Mouse (Mus musculus) hindbrain, postnatal 0 days (tissue): ENCODE measurements around the gene Glp1r. TPM values are rescaled to one million over a fixed set of nuclear protein-coding genes. Genes with fewer than 3 reads are reported as not detected.

Experiments
- ATAC-seq: fragments of 200-750 bp; cut with Nextera tagmentation; 2 replicates; pipeline ENCODE4 v1.8.0; 2017; ENCODE audit warnings: mild to moderate bottlenecking, moderate TSS enrichment, moderate library complexity
- DNase-seq: peaks from one replicate; pipeline ENCODE4 v3.0.0-alpha.2; 2015; ENCODE audit warnings: low spot score
- H3K27ac ChIP-seq: fragments of 300-500 bp; sonication (generic); 2 replicates; pipeline ENCODE4 v1.5.1; 2014; ENCODE audit warnings: mild to moderate bottlenecking
- H3K27me3 ChIP-seq: fragments of 300-500 bp; sonication (generic); 2 replicates; pipeline ENCODE4 v1.6.1; 2014; ENCODE audit warnings: low read length, mixed read lengths; ENCODE audit not compliant: insufficient read depth
- H3K36me3 ChIP-seq: fragments of 300-500 bp; sonication (generic); 2 replicates; pipeline ENCODE4 v1.6.1; 2014; ENCODE audit warnings: low read length, mixed read lengths; ENCODE audit not compliant: insufficient read depth
- H3K4me1 ChIP-seq: fragments of 300-500 bp; sonication (generic); 2 replicates; pipeline ENCODE4 v1.6.1; 2014; ENCODE audit warnings: antibody characterized with exemption, low read length, mixed read lengths; ENCODE audit not compliant: insufficient read depth
- H3K4me2 ChIP-seq: fragments of 300-500 bp; sonication (generic); 2 replicates; pipeline ENCODE4 v1.6.1; 2014; ENCODE audit warnings: low read depth, mild to moderate bottlenecking, low read length, moderate library complexity, mixed read lengths
- H3K4me3 ChIP-seq: fragments of 300-500 bp; sonication (generic); 2 replicates; pipeline ENCODE4 v1.5.1; 2014; ENCODE audit warnings: low read length
- H3K9ac ChIP-seq: fragments of 300-500 bp; sonication (generic); replicated peaks from 2 replicates; pipeline ENCODE4 v1.6.1; 2014; ENCODE audit warnings: mild to moderate bottlenecking, low read length, moderate library complexity, mixed read lengths
- H3K9me3 ChIP-seq: fragments of 300-500 bp; sonication (generic); 2 replicates; pipeline ENCODE4 v1.6.1; 2016; ENCODE audit warnings: low read length, mixed read lengths
- CTCF ChIP-seq: IDR thresholded peaks from 2 replicates; pipeline ENCODE4 v1.5.1; 2016; ENCODE audit warnings: antibody characterized with exemption, control low read depth, low read depth
- WGBS: fragments of 180-500 bp; shearing (Covaris S2); extraction: QIAGEN DNeasy Blood & Tissue Kit; methylation state at CpG from one replicate; pipeline ENCODE4 v1.1.7; 2014; 5-methylcytosine and 5-hydroxymethylcytosine counted together
- polyA plus RNA-seq: library from polyadenylated mRNA; unstranded; fragments of >200 nt; fragmentation: Nextera tagmentation; extraction: Ambion mirVana; gene quantifications from 2 replicates; pipeline ENCODE4 v1.2.1, GENCODE M21; 2015
- total RNA-seq: library from RNA; depleted of rRNA; stranded (reverse); fragments of >200 nt; gene quantifications from 2 replicates; pipeline ENCODE4 v1.2.3, GENCODE M21; 2014

The Glp1r gene
- total and polyA plus RNA-seq, 2 experiments from 2014 or later = 0.83 to 2.8 TPM

- 0 out of 2 replicates have a peak, but pooled peaks cover 5% of the 10 kb centered on the region for H3K4me1 ChIP-seq
- DNase-seq (no peak), ATAC-seq (no peak)
- no peak overlapping the region for H3K27ac ChIP-seq
- no peaks in the 10 kb centered on the region for H3K27me3 ChIP-seq
- H3K4me3 ChIP-seq = no peak overlapping the region
- no peaks in the 10 kb centered on the region for H3K36me3 ChIP-seq
- no peak for TF ChIP-seq CTCF
- no peaks in the 10 kb centered on the region for H3K9me3 ChIP-seq
- no peak overlapping the region for H3K4me2 ChIP-seq
- H3K9ac ChIP-seq = no peak overlapping the region
- 31% methylated on average over 5 of the region's 5 CpGs for WGBS
These were observed 33.7 kb downstream of the Glp1r start for GRCm38 (mm10) chr17:30935301-30935700.

DNA sequence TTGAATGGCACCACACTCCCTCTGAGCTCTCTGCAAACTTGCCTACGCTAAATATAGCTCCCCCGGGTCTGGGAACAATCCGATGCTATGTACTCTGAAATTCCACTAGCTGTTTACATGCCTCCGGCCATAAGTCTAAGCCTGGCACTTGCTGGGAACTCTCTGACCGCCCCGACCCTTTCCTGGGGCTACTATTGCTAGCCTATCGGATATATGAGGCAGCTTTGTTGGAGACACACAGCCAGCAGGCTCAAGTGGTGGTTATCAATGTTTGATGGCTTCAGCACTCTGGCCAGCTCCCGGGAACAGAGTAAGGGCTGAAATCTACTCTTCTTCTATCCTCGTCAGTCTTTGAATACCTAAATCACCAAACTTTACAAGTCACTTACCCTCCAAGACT is 36.9 kb downstream of the Glp1r start:
- H3K4me1 ChIP-seq = 0 out of 2 replicates have a peak, but pooled peaks cover 5% of the 10 kb centered on the region
- no peak overlapping the region for H3K27ac ChIP-seq
- DNase-seq = no peak
- H3K9ac ChIP-seq = no peak overlapping the region
- no peaks in the 10 kb centered on the region for H3K9me3 ChIP-seq
- no peak overlapping the region for H3K4me2 ChIP-seq
- ATAC-seq = no peak
- no peaks in the 10 kb centered on the region for H3K27me3 ChIP-seq
- H3K36me3 ChIP-seq = no peaks in the 10 kb centered on the region
- H3K4me3 ChIP-seq = no peak overlapping the region
- no peak for TF ChIP-seq CTCF
- 57% methylated on average over 9 of the region's 9 CpGs for whole genome bisulfite sequencing

DNA sequence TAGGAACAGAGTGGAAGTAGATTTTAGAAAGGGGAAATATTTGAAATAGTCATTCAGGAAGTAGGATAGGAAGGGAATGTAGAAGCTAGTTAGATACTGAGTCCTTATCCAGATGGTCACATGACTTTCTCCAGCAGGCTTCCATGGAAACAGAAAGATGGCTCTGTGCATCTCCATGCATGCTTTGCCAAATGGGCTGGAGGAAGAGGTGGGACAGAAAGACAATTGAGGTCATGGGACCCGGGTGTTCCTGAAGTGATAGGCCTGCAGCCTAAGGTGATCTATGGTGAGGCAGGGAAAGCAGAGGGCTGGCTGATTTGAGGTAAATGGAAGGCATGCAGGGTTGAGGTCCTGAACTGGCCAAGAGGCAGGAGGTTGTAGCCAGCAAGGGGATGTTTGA is 46.8 kb downstream of the Glp1r start:
- H3K27me3 ChIP-seq = no peaks in the 10 kb centered on the region
- H3K27ac ChIP-seq = no peak overlapping the region
- no peaks in the 10 kb centered on the region for H3K4me1 ChIP-seq
- H3K9me3 ChIP-seq = no peaks in the 10 kb centered on the region
- no peaks in the 10 kb centered on the region for H3K36me3 ChIP-seq
- no peak for DNase-seq
- ATAC-seq = no peak
- no peak overlapping the region for H3K4me2 ChIP-seq
- H3K9ac ChIP-seq = no peak overlapping the region
- no peak for TF ChIP-seq CTCF
- WGBS = 45% methylated on average over 1 of the region's 1 CpGs
- H3K4me3 ChIP-seq = no peak overlapping the region

DNA sequence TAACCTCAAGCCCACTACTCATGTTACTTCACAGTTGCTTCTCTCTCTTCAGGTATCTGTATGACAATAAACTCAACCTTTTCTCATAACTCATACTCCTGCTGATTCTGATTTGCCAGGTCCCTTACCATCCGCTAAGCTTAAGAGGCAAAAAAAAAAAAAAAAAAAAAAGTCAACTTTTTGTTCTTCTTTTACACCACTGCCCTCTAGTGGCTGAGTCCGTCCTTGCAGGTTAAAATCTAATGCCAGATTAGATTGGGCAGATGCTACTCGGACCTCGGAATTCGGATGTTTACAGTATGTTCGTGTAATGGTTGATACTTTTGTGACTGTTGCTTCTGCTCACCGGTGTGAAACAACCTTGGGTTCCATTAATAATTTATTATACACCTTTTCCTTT is 49.2 kb downstream of the Glp1r start:
- no peak overlapping the region for H3K27ac ChIP-seq
- WGBS = 2% methylated on average over 7 of the region's 7 CpGs
- peak; percentile 87 for TF ChIP-seq CTCF
- no peaks in the 10 kb centered on the region for H3K4me1 ChIP-seq
- H3K4me2 ChIP-seq = no peak overlapping the region
- DNase-seq (peak; percentile 85), ATAC-seq (no peak)
- H3K27me3 ChIP-seq = no peaks in the 10 kb centered on the region
- H3K4me3 ChIP-seq = no peak overlapping the region
- no peaks in the 10 kb centered on the region for H3K36me3 ChIP-seq
- no peak overlapping the region for H3K9ac ChIP-seq
- H3K9me3 ChIP-seq = no peaks in the 10 kb centered on the region

DNA sequence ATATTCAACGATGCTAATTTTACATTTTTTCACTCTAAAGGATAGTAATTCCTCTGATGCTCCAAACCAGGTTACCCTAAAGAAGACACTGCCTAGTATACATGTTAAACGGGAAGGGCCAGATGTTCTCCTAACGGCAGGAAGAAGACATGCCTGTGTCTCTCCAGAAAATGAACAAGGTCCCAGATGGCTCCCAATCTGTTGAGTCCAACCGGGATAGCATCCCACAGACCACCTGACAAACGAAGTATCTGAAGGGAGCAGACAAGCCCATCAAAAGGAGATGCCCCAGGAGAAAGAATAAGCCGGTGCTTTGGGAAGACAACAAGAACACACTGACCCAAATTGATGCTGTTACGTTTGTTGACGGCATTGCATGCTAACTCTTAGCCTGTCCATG is 50.0 kb downstream of the Glp1r start:
- H3K27ac ChIP-seq = no peak overlapping the region
- no peaks in the 10 kb centered on the region for H3K36me3 ChIP-seq
- no peaks in the 10 kb centered on the region for H3K27me3 ChIP-seq
- 61% methylated on average over 8 of the region's 8 CpGs for WGBS
- no peaks in the 10 kb centered on the region for H3K4me1 ChIP-seq
- H3K9me3 ChIP-seq = no peaks in the 10 kb centered on the region
- H3K9ac ChIP-seq = no peak overlapping the region
- no peak overlapping the region for H3K4me2 ChIP-seq
- DNase-seq (peak; percentile 1), ATAC-seq (no peak)
- H3K4me3 ChIP-seq = no peak overlapping the region
- TF ChIP-seq CTCF = no peak

DNA sequence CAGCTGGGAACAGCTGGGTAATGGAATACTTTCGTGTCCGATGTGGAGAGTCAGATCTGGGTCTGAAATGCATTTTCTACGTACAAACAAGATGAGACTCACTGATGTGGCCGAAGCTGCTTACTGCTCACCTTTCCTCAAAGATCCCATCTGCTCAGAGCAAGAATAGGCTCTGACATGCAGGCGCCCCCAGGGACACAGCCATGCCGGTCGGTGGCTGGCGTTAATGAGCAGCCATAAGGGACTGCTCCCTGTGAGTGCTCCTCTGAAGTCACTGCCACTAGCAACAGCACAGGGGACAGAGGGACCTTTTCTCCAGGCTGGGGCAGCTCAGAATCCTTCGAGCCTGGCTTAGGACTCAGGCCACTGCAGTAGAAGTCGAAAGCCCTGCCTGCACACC is 52.7 kb downstream of the Glp1r start, which contains the start of gene Umodl1:
Gene Umodl1 (plus strand): TSS at position 301 of the 400 bp plus-strand sequence.
- H3K4me3 ChIP-seq = no peak within 1 kb of the TSS
- H3K36me3 ChIP-seq = no peaks in the 10 kb centered on the region
- no peak for TF ChIP-seq CTCF
- DNase-seq (no peak), ATAC-seq (no peak)
- no peaks in the 10 kb centered on the region for H3K27me3 ChIP-seq
- no peak within 1 kb of the TSS for H3K27ac ChIP-seq
- H3K4me2 ChIP-seq = no peak within 1 kb of the TSS
- H3K9ac ChIP-seq = no peak within 1 kb of the TSS
- WGBS = 47% methylated on average over 10 of the region's 10 CpGs
- no peaks in the 10 kb centered on the region for H3K9me3 ChIP-seq
- no peaks in the 10 kb centered on the region for H3K4me1 ChIP-seq

- no peaks in the 10 kb centered on the region for H3K27me3 ChIP-seq
- 77% methylated on average over 7 of the region's 7 CpGs for WGBS
- no peak for TF ChIP-seq CTCF
These were observed 60.4 kb downstream of the Glp1r start for GRCm38 (mm10) chr17:30961936-30962592.

More at GRCm38 (mm10) chr17:30961936-30962592, 60.4 kb downstream of the Glp1r start:
- Histone ChIP-seq H3K9me3 (no peaks in the 10 kb centered on the region), H3K4me3 (no peak overlapping the region), H3K4me1 (no peaks in the 10 kb centered on the region), H3K27ac (no peak overlapping the region), H3K9ac (no peak overlapping the region), H3K4me2 (no peak overlapping the region), H3K36me3 (no peaks in the 10 kb centered on the region)
- ATAC-seq (no peak), DNase-seq (no peak)
